Mouse (Mus musculus) limb, embryonic 10.5 days (tissue): Measurements from ENCODE around the gene Acsbg2. TPM values are rescaled to one million over a fixed set of nuclear protein-coding genes. Genes with fewer than 3 reads are reported as not detected.

Source experiments
- DNase-seq: peaks from one replicate; pipeline ENCODE4 v3.0.0-alpha.2; 2017; ENCODE audit warnings: low spot score
- H3K27ac ChIP-seq: fragments of 300-500 bp; sonication (generic); 2 replicates; pipeline ENCODE4 v1.5.1; 2016; ENCODE audit warnings: mild to moderate bottlenecking
- H3K27me3 ChIP-seq: fragments of 300-500 bp; sonication (generic); 2 replicates; pipeline ENCODE4 v1.6.1; 2016; ENCODE audit warnings: low read depth, mild to moderate bottlenecking; ENCODE audit not compliant: poor library complexity, severe bottlenecking
- H3K36me3 ChIP-seq: fragments of 300-500 bp; sonication (generic); 2 replicates; pipeline ENCODE4 v1.6.1; 2016; ENCODE audit warnings: mild to moderate bottlenecking, moderate library complexity
- H3K4me1 ChIP-seq: fragments of 300-500 bp; sonication (generic); 2 replicates; pipeline ENCODE4 v1.6.1; 2016
- H3K4me3 ChIP-seq: fragments of 300-500 bp; sonication (generic); 2 replicates; pipeline ENCODE4 v1.5.1; 2016; ENCODE audit warnings: mild to moderate bottlenecking, moderate library complexity
- H3K9me3 ChIP-seq: fragments of 300-500 bp; sonication (generic); replicated peaks from 2 replicates; pipeline ENCODE4 v1.6.1; 2016; ENCODE audit warnings: mild to moderate bottlenecking
- WGBS: fragments of 180-500 bp; shearing (Covaris S2); methylation state at CpG from one replicate; pipeline ENCODE4 v1.1.7; 2016; 5-methylcytosine and 5-hydroxymethylcytosine counted together
- polyA plus RNA-seq: library from polyadenylated mRNA; unstranded; fragments of >200 nt; fragmentation: Nextera tagmentation; extraction: Ambion mirVana; gene quantifications from 2 replicates; pipeline ENCODE4 v1.2.1, GENCODE M21; 2016

Acsbg2 gene
- polyA plus RNA-seq, 1 experiment from 2014 or later = not detected

DNA sequence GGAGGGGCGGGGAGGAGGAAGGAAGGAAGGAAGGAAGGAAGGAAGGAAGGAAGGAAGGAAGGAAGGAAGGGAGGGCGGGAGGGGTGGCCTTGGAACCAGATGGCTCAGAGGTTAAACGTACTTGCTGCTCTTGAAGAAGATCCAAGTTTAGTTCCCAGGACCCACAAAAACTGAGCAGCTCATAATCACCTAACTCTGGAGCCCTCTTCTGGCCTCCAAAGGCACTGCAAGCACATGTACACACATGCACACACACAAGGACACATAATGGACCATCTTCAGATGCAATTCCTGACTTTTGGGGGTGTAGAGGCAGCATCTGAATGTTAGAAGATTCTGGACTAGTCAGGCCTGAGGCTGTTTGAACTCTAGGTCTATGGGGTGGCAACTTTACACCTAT lies 13.8 kb upstream of the Acsbg2 start:
- WGBS = 83% methylated on average over 2 of the region's 3 CpGs
- no peak overlapping the region for H3K27ac ChIP-seq
- no peaks in the 10 kb centered on the region for H3K9me3 ChIP-seq
- no peak for DNase-seq
- H3K27me3 ChIP-seq = no peaks in the 10 kb centered on the region
- no peaks in the 10 kb centered on the region for H3K4me1 ChIP-seq
- no peak overlapping the region for H3K4me3 ChIP-seq
- H3K36me3 ChIP-seq = peaks cover 55% of the 10 kb centered on the region

DNA sequence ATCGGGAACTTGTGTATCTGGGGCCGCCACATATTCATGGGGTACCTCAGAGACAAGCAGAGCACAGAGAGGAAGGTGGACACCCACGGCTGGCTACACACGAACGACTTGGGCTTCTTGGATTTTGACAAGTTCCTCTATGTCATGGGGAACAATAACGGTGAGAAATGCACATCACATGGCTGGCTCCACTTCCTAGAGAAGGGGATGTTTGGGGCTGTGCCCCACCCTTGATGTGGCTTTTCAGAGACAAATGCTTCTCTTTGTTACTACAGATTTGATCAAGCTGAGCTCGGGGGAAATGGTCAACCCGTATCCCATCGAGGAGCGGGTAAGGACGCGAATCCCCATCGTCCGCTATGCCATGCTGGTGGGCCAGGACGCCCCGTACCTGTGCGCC lies 10.6 kb upstream of the Acsbg2 start:
- Histone ChIP-seq H3K4me3 (no peak overlapping the region), H3K27me3 (no peaks in the 10 kb centered on the region), H3K27ac (no peak overlapping the region), H3K4me1 (no peaks in the 10 kb centered on the region), H3K9me3 (no peaks in the 10 kb centered on the region), H3K36me3 (peaks cover 24% of the 10 kb centered on the region)
- 93% methylated on average over 17 of the region's 17 CpGs for WGBS
- DNase-seq = no peak

DNA sequence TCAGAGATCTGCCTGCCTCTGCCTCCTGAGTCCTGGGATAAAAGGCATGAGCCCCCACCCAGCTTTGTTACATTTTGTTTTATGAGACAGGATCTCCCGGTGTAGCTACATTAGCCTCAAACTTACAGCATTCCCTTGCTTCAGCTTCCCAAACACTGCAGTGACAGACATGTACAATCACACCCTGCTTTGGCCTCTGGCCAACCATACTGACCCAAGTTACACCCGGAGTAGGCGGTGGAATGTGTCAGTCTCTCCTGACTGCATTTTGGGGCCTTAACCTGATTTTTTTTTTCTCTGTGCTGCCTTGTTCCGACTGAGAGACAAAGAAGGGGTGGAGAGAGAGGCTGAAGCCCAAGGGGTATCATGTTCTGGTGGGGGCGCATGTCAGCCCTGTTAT lies 10.1 kb upstream of the Acsbg2 start:
- Histone ChIP-seq H3K27ac (no peak overlapping the region), H3K9me3 (no peaks in the 10 kb centered on the region), H3K4me1 (no peaks in the 10 kb centered on the region), H3K27me3 (no peaks in the 10 kb centered on the region), H3K4me3 (no peak overlapping the region), H3K36me3 (peaks cover 19% of the 10 kb centered on the region)
- WGBS = 86% methylated on average over 5 of the region's 5 CpGs
- DNase-seq = no peak

DNA sequence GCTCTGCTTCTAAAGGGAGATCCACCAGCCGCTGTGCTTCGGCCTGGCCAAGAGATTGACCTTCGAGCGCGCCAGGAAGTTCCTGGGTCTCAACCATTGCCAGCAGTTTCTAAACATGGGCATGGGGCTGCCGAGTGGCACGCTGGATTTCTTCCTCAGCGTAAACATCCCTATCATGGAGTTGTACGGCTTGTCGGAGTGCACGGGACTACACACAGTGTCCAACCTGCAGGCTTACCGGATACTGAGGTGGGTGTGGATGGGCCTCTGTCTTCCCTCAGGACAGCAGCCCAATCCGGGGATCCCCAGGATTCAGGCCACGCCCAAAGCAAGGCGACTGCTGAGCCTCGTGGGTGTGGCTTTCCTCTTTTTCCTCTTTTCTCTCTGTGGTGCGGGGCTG lies 9.4 kb upstream of the Acsbg2 start:
- H3K9me3 ChIP-seq = no peaks in the 10 kb centered on the region
- H3K4me3 ChIP-seq = no peak overlapping the region
- H3K27ac ChIP-seq = no peak overlapping the region
- no peaks in the 10 kb centered on the region for H3K4me1 ChIP-seq
- H3K36me3 ChIP-seq = peaks cover 12% of the 10 kb centered on the region
- DNase-seq = no peak
- 50% methylated on average over 17 of the region's 17 CpGs for WGBS
- H3K27me3 ChIP-seq = no peaks in the 10 kb centered on the region

DNA sequence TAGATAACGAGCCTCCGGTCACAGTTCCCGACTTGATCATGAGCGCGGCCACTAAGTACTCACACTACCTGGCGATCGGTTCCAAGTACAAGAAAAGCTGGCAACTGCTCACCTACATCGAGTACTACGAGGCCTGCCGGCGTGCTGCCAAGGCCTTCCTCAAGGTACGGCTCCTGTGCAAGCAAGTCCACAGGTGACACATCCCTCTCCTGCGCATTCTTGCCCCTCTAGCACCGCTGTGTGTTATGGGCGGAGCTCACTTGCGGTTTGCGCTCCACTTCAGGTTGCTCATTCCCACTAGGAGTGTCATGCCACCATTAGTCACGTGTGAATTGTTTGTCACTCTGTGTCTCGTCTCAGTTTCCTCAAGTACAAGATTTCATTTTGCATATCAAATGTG lies 3.2 kb upstream of the Acsbg2 start:
- 92% methylated on average over 19 of the region's 19 CpGs for WGBS
- Histone ChIP-seq H3K4me1 (no peaks in the 10 kb centered on the region), H3K27me3 (no peaks in the 10 kb centered on the region), H3K9me3 (no peaks in the 10 kb centered on the region), H3K27ac (no peak overlapping the region), H3K4me3 (no peak overlapping the region), H3K36me3 (no peaks in the 10 kb centered on the region)
- DNase-seq = no peak

DNA sequence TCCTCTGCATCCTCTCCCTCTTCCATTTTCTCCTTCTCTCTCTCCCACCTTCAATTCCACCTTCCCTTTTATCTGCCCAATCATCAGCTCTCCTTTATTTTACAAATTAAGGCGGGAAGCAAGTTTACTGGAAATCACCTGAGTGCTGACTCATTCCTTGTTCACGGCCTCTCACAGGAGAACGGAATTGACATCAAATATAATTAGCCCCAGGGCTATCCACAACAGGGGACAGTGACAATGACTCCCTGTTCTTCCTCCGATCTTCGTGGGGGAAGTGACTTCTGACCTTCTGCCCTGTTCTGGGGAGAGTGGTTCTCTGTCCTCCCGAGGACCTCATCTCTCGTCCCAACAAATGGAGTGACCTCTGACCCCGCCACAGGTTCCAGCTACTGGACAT lies 2.7 kb upstream of the Acsbg2 start:
- Histone ChIP-seq H3K4me3 (no peak overlapping the region), H3K9me3 (no peaks in the 10 kb centered on the region), H3K36me3 (no peaks in the 10 kb centered on the region), H3K27ac (no peak overlapping the region), H3K27me3 (no peaks in the 10 kb centered on the region), H3K4me1 (no peaks in the 10 kb centered on the region)
- no peak for DNase-seq
- 76% methylated on average over 8 of the region's 8 CpGs for WGBS

DNA sequence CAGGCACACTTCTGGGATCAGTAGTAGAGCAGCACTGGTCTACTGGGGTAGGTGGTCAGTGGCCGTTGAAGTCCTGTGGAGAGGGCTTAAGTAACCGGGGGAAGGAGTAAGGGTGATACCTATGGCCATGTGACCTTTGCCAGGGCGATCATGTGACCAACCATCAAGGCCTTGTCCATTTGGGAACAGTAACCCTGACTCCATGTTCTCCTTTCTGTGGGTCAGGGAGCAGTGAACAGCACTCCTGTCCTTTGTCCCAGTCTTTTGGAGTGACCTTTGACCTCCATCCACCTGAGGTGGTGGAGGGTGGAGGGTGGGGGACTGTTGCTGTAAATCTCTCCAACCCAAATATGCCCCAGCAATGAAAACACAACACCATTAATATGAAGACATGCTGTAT lies 2.2 kb upstream of the Acsbg2 start:
- Histone ChIP-seq H3K36me3 (no peaks in the 10 kb centered on the region), H3K4me1 (no peaks in the 10 kb centered on the region), H3K27ac (no peak overlapping the region), H3K9me3 (no peaks in the 10 kb centered on the region), H3K27me3 (no peaks in the 10 kb centered on the region), H3K4me3 (no peak overlapping the region)
- WGBS = 90% methylated on average over 3 of the region's 3 CpGs
- DNase-seq = no peak

DNA sequence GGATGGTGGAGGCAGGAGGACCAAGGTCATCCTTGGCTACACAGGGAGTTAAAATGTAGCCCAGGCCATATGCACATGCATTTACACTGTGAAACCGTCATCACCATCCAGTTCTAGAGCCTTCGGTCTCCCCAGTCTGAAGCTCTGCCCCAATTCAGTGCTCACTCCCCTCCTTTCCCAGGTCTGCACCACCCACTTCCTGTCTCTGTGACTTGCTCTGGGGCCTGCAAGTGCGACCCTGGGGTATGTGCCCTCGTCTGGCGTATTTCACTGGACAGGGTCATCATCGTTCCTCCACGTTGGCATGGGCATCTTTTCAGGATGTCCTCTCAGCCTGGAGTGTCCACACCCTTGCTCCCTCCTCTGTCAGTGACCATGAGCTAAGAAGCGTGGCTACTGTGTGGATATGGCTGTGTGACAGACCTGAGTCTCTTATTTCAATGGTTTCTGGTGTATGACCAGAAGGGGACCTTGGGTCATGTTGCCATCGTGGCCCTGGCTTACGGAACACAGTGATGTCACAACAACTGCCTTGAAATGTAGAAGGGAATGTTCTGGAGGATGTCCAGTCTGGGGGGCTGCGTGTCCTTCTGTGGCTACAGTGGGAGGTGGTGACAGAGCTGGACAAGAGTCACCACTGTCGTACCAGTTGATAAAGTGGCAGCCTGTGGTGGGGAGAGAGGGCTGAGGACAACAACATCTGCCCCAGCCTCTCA lies 847 bp upstream of the Acsbg2 start, which contains the start of gene 1700061G19Rik:
Gene 1700061G19Rik, plus strand, starts transcription at position 542 of the 716 bp plus-strand sequence.
- H3K4me3 ChIP-seq = no peak within 1 kb of the TSS
- H3K36me3 ChIP-seq = no peaks in the 10 kb centered on the region
- 89% methylated on average over 12 of the region's 12 CpGs for WGBS
- no peak within 1 kb of the TSS for H3K27ac ChIP-seq
- no peaks in the 10 kb centered on the region for H3K27me3 ChIP-seq
- no peaks in the 10 kb centered on the region for H3K9me3 ChIP-seq
- H3K4me1 ChIP-seq = no peaks in the 10 kb centered on the region
- no peak for DNase-seq

DNA sequence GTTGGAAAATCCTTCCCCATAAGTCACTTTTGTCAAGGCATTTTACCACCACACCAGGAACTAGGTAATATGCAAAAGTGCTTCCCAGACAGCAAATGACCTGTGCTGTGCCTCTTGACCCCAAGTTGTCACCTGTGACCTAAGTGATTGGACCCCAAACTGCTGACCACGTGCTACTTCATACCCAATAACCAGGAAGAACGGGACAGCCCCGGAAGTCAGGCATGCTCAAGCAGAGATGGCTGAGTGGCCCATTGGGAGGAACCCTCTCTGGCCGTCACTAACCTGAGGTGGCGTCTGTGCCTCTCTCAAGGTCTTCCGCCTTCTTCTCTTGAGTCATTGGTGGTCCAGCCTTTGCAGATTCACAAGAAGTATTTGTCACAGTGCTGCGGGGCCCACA lies 1.7 kb downstream of the Acsbg2 start:
- Histone ChIP-seq H3K9me3 (no peaks in the 10 kb centered on the region), H3K27ac (no peak overlapping the region), H3K36me3 (no peaks in the 10 kb centered on the region), H3K4me3 (no peak overlapping the region), H3K27me3 (no peaks in the 10 kb centered on the region), H3K4me1 (no peaks in the 10 kb centered on the region)
- WGBS = 79% methylated on average over 7 of the region's 7 CpGs
- DNase-seq = no peak

DNA sequence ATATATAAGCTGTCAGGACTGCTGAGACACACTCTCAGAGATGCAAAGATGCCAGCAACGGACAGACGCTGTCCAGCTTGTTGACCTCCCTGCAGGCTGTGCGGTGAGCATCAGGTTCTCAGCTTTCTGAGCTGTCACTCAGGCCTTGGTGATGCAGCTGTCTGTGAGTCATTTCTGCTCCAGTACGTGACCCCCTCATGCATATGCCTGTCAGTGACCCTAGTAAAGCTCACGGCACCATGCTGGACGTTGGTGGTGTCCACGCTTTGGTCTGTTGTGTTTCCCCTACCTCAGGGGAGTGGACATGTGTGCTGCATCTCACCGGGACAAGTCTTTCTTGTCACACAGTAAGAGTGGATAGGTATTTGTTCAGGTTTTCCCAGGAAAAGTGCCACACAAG lies 2.5 kb downstream of the Acsbg2 start:
- no peak for DNase-seq
- Histone ChIP-seq H3K27me3 (no peaks in the 10 kb centered on the region), H3K27ac (no peak overlapping the region), H3K36me3 (no peaks in the 10 kb centered on the region), H3K4me1 (no peaks in the 10 kb centered on the region), H3K4me3 (no peak overlapping the region), H3K9me3 (no peaks in the 10 kb centered on the region)
- WGBS = 86% methylated on average over 8 of the region's 8 CpGs

DNA sequence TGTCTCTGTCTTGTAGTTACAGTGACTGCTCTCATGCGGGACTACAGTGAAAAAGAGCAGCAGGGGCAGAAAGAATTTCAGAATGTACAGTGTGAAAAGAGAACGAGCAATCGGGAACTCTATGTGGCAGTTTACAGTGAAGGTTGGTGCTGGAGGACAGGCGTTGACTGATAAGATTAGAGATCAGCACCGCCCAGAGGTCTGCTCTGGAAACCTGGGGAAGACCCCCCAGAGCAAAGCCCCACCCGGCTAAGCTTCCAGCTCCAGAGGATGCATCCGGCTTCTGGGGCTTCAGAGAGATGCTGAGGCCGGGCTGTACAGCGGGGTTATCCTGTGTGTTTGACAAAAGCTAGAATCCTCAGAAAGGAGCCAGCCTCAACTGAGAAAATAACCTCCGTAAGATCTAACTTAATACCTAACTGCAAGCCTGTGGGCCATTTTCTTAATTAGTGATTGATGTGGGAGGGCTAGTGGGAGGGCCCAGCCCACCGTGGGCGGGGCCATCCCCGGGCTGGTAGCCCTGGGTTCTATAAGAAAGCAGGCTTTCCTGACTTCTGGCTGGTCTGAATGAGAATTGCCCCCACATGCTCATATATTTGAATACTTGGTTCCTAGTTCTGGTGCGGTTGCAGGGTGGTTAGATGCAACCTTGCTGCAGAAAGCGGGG lies 3.8 kb downstream of the Acsbg2 start:
- Histone ChIP-seq H3K27me3 (no peaks in the 10 kb centered on the region), H3K4me3 (no peak overlapping the region), H3K36me3 (no peaks in the 10 kb centered on the region), H3K27ac (no peak overlapping the region), H3K9me3 (no peaks in the 10 kb centered on the region), H3K4me1 (no peaks in the 10 kb centered on the region)
- DNase-seq = no peak
- WGBS = 69% methylated on average over 15 of the region's 15 CpGs

DNA sequence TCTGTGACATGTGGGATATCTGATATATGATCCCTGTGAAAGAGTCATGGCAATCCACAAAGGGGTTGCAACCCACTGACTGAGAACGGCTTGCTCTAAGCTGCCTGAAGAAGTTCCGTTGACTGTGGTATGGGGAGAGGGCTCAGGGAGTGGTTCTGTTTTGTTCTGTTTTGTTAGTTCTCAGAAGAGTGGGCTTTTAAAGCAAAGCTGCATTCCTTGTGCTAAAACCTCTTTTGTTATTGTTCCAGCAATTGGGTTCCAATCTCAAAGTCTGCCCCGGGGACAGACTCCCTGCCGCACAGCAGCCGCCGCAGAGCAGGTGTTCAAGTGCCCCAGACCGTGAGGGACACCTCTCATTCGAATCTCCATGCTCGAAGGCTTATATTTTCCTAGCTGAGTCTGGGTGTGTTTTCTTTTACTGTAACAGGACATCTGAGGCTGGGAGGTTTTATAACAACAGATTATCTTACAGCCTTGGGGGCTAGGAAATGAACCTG lies 4.7 kb downstream of the Acsbg2 start:
- Histone ChIP-seq H3K4me3 (no peak overlapping the region), H3K27me3 (no peaks in the 10 kb centered on the region), H3K27ac (no peak overlapping the region), H3K4me1 (no peaks in the 10 kb centered on the region), H3K36me3 (no peaks in the 10 kb centered on the region), H3K9me3 (no peaks in the 10 kb centered on the region)
- 91% methylated on average over 9 of the region's 9 CpGs for WGBS
- DNase-seq = no peak

DNA sequence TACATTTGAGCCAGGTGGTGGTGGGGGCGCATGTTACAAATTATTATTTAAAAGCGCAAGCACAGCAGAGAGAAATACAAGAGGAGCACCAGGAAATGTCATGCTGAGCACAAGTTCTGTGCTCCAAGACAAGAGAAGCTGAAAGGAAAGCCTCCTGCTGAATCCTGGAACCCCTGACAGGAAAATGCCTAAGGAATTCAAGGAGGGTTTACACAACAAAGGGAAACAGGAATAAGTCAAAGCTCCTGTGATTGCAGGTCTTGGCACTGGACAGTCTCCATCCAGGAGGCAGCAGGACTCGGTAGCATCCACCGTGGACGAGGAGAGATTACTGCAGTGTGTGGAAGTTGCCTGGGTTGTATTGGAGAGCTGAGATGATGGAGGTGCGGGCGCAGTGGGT lies 8.2 kb downstream of the Acsbg2 start:
- Histone ChIP-seq H3K27me3 (no peaks in the 10 kb centered on the region), H3K4me1 (0 out of 2 replicates have a peak, but pooled peaks cover 5% of the 10 kb centered on the region), H3K36me3 (no peaks in the 10 kb centered on the region), H3K9me3 (no peaks in the 10 kb centered on the region), H3K4me3 (no peak overlapping the region), H3K27ac (no peak overlapping the region; the same call in 1 of the 2 replicates)
- DNase-seq = no peak
- WGBS = 85% methylated on average over 7 of the region's 7 CpGs
